In genomic region chr1:78702282-78702963, GRCm38 (mm10) we compare ENCODE assay signal across 17 mouse cellular contexts. TPM values are rescaled to one million over a fixed set of nuclear protein-coding genes. Genes with fewer than 3 reads are reported as not detected.
A peak's percentile ranks its signal among the peaks of the same experiment; 100 is the strongest.
DNase-seq lines count a peak whose midpoint lies in the region; ATAC-seq lines count a peak whose summit lies in the region.
"Had no signal": no experiment of that assay in that cellular context is flagged by ENCODE, and none has a peak within 500 bp of the region (broad histone marks: within the 10 kb centered on the region; RNA-seq: fewer than 3 reads in every experiment).

No protein-coding gene starts in this region.

- 45% methylated on average over 14 of the region's 14 CpGs for WGBS in liver, embryonic 13.5 days (ENCODE audit: insufficient replicate concordance)
- 54% methylated on average over 14 of the region's 14 CpGs for WGBS in liver, embryonic 11.5 days
- WGBS in midbrain, embryonic 15.5 days = 92% methylated on average over 14 of the region's 14 CpGs

- no peak overlapping the region for H3K4me2 ChIP-seq in liver, embryonic 13.5 days
- H3K4me2 ChIP-seq in liver, embryonic 11.5 days = no peak overlapping the region
- H3K4me2 ChIP-seq in midbrain, embryonic 15.5 days = no peak overlapping the region
- H3K4me2 ChIP-seq: embryonic facial prominence, embryonic 15.5 days; hindbrain, embryonic 13.5 days had no signal

- H3K9ac ChIP-seq in liver, embryonic 13.5 days = no peak overlapping the region
- H3K9ac ChIP-seq in liver, embryonic 11.5 days (ENCODE audit: low read depth, low read length) = no peak overlapping the region
- H3K9ac ChIP-seq in midbrain, embryonic 15.5 days = no peak overlapping the region
- H3K9ac ChIP-seq: embryonic facial prominence, embryonic 15.5 days; hindbrain, embryonic 13.5 days; liver, embryonic 14.5 days had no signal

- no peaks in the 10 kb centered on the region for H3K9me3 ChIP-seq in liver, embryonic 13.5 days (replicated peaks)
- no peaks in the 10 kb centered on the region for H3K9me3 ChIP-seq in liver, embryonic 11.5 days (ENCODE audit: control insufficient read depth, low read length)
- no peaks in the 10 kb centered on the region for H3K9me3 ChIP-seq in midbrain, embryonic 15.5 days
- H3K9me3 ChIP-seq: embryonic facial prominence, embryonic 15.5 days; hindbrain, embryonic 13.5 days had no signal

- ATAC-seq in liver, embryonic 13.5 days (ENCODE audit: low read depth) = peak; percentile 29; the same call in 1 of the 2 replicates
- no peak for ATAC-seq in liver, embryonic 11.5 days (replicated peaks; ENCODE audit: low FRiP score)
- peak; percentile 79 for ATAC-seq in megakaryocyte, adult 5-6 weeks (ENCODE audit: poor library complexity, severe bottlenecking)
- ATAC-seq in midbrain, embryonic 15.5 days (replicated peaks) = no peak
- ATAC-seq: forebrain, embryonic 16.5 days; Patski had no signal

- H3K4me3 ChIP-seq in liver, embryonic 13.5 days (replicated peaks) = no peak overlapping the region
- no peak overlapping the region for H3K4me3 ChIP-seq in liver, embryonic 11.5 days (ENCODE audit: low read depth, low read length)
- no peak overlapping the region for H3K4me3 ChIP-seq in brown adipose tissue, adult 24 weeks (ENCODE audit: insufficient read depth, low read depth, low read length)
- H3K4me3 ChIP-seq in midbrain, embryonic 15.5 days = no peak overlapping the region
- H3K4me3 ChIP-seq: embryonic facial prominence, embryonic 15.5 days; hindbrain, embryonic 13.5 days had no signal

- no peak overlapping the region for H3K27ac ChIP-seq in liver, embryonic 13.5 days
- H3K27ac ChIP-seq in liver, embryonic 11.5 days (ENCODE audit: low read depth, low read length) = no peak overlapping the region
- H3K27ac ChIP-seq in brown adipose tissue, adult 24 weeks (replicated peaks; ENCODE audit: low read depth, low read length) = peak overlapping the region; percentile 39; the same call in 1 of the 2 replicates
- no peak overlapping the region for H3K27ac ChIP-seq in midbrain, embryonic 15.5 days
- H3K27ac ChIP-seq: embryonic facial prominence, embryonic 15.5 days; hindbrain, embryonic 13.5 days; kidney, postnatal 0 days; liver, embryonic 14.5 days had no signal

- DNase-seq in cerebellum, adult 9-11 months = peak; percentile 15
- no peak for DNase-seq in cerebellum, adult 18-20 months
- DNase-seq in liver, embryonic 13.5 days = no peak
- DNase-seq in liver, embryonic 11.5 days (ENCODE audit: low spot score) = no peak
- no peak for DNase-seq in testis, postnatal 14 days (ENCODE audit: low spot score)
- DNase-seq: cerebellum, postnatal 14 days; right cerebral cortex, postnatal 25 days; thymus, postnatal 36 days had no signal

- H3K27me3 ChIP-seq in liver, embryonic 13.5 days = no peaks in the 10 kb centered on the region
- H3K27me3 ChIP-seq in liver, embryonic 11.5 days (replicated peaks; ENCODE audit: control insufficient read depth, insufficient read depth, low read length) = no peaks in the 10 kb centered on the region
- no peaks in the 10 kb centered on the region for H3K27me3 ChIP-seq in midbrain, embryonic 15.5 days (replicated peaks)
- H3K27me3 ChIP-seq: embryonic facial prominence, embryonic 15.5 days; hindbrain, embryonic 13.5 days; Patski had no signal

- H3K4me1 ChIP-seq in liver, embryonic 13.5 days (replicated peaks) = no peaks in the 10 kb centered on the region
- H3K4me1 ChIP-seq in liver, embryonic 11.5 days (replicated peaks; ENCODE audit: control insufficient read depth, insufficient read depth, low read length) = no peaks in the 10 kb centered on the region
- no peaks in the 10 kb centered on the region for H3K4me1 ChIP-seq in brown adipose tissue, adult 24 weeks (ENCODE audit: control insufficient read depth, insufficient read depth, insufficient read length, low read length)
- no peaks in the 10 kb centered on the region for H3K4me1 ChIP-seq in midbrain, embryonic 15.5 days
- H3K4me1 ChIP-seq: embryonic facial prominence, embryonic 15.5 days; hindbrain, embryonic 13.5 days had no signal

- peaks cover 54% of the 10 kb centered on the region for H3K36me3 ChIP-seq in liver, embryonic 13.5 days
- peaks cover 25% of the 10 kb centered on the region for H3K36me3 ChIP-seq in liver, embryonic 11.5 days (ENCODE audit: control insufficient read depth, insufficient read depth, low read length)
- H3K36me3 ChIP-seq in midbrain, embryonic 15.5 days (replicated peaks) = peaks cover 27% of the 10 kb centered on the region

RNA-seq across cellular contexts. Expression of gene Utp14b, which starts 44.6 kb away (rescaled TPM):
- 0.68 and 0.95 TPM in 2 replicates for polyA plus RNA-seq in liver, embryonic 13.5 days (2015; fragmentation: Nextera tagmentation; extraction: Ambion mirVana)
- 2.4 and 2.8 TPM in 2 replicates for polyA plus RNA-seq in liver, embryonic 11.5 days (2014; fragmentation: Nextera tagmentation; extraction: Ambion mirVana)
- 3.8 and 4.9 TPM in 2 replicates for polyA plus RNA-seq in brown adipose tissue, adult 24 weeks (2012; ENCODE audit: insufficient read depth, insufficient read length, missing spikeins)
- 4.1 and 4.2 TPM in 2 replicates for total RNA-seq in megakaryocyte, adult 5-6 weeks (2015)
- total RNA-seq in megakaryocyte, adult 5-6 weeks (2017) = 6.2 and 6.9 TPM in 2 replicates
- polyA plus RNA-seq in midbrain, embryonic 15.5 days (2015; fragmentation: Nextera tagmentation; extraction: Ambion mirVana) = 1.8 and 2.2 TPM in 2 replicates

RNA-seq across cellular contexts. Expression of gene Acsl3, which starts 44.8 kb away (rescaled TPM):
- polyA plus RNA-seq in liver, embryonic 13.5 days (2015; fragmentation: Nextera tagmentation; extraction: Ambion mirVana) = 18.8 and 26.6 TPM in 2 replicates
- polyA plus RNA-seq in liver, embryonic 11.5 days (2014; fragmentation: Nextera tagmentation; extraction: Ambion mirVana) = 45.3 and 54.7 TPM in 2 replicates
- polyA plus RNA-seq in brown adipose tissue, adult 24 weeks (2012; ENCODE audit: insufficient read depth, insufficient read length, missing spikeins) = 23.5 and 26.5 TPM in 2 replicates
- 5.1 TPM in 2 replicates for total RNA-seq in megakaryocyte, adult 5-6 weeks (2015)
- total RNA-seq in megakaryocyte, adult 5-6 weeks (2017) = 15.4 and 17.6 TPM in 2 replicates
- 98.9 and 106 TPM in 2 replicates for polyA plus RNA-seq in midbrain, embryonic 15.5 days (2015; fragmentation: Nextera tagmentation; extraction: Ambion mirVana)

Comparison
In these comparisons a context has a peak if more than half of its experiments do, and no peak if none do; other contexts are left out.
1. ATAC-seq: peak in liver, embryonic 13.5 days (single experiment) and megakaryocyte, adult 5-6 weeks (single experiment); none in liver, embryonic 11.5 days (single experiment) and midbrain, embryonic 15.5 days (single experiment).